Mouse (Mus musculus): Measurements from ENCODE around the gene Mgmt. TPM values are rescaled to one million over a fixed set of nuclear protein-coding genes. Genes with fewer than 3 reads are reported as not detected.

Mgmt gene
- polyA plus RNA-seq, 1 experiment from 2014 or later = 1.6 TPM

DNA sequence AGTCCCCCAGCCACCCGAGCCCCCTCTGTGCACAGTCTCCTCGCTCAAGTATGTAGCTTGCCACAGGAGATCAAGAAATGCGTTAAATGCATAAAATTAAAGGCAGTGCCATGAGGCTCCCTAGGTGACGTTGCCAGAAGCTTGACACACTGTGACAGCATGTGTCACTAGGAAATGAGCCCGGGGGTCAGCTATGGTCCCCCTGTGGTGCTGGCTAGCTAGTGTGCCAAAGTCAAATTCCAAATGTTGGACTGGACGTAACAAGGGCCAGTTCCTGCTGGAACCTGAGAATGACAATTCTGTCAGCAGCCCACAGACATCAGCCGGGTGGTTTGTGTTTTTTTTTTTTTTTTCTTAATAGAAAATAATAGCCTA is 144.5 kb downstream of the Mgmt start:
- Histone ChIP-seq H3K9me3 (replicated peaks) (peaks cover 6% of the 10 kb centered on the region), H3K27ac (no peak overlapping the region), H3K4me1 (peaks cover 36% of the 10 kb centered on the region), H3K36me3 (ENCODE audit: poor library complexity, severe bottlenecking) (no peaks in the 10 kb centered on the region), H3K9ac (no peak overlapping the region), H3K27me3 (peaks cover 17% of the 10 kb centered on the region), H3K4me3 (no peak overlapping the region), H3K4me2 (no peak overlapping the region)
- 61% methylated on average over 7 of the region's 7 CpGs for WGBS
- ATAC-seq = no peak

DNA sequence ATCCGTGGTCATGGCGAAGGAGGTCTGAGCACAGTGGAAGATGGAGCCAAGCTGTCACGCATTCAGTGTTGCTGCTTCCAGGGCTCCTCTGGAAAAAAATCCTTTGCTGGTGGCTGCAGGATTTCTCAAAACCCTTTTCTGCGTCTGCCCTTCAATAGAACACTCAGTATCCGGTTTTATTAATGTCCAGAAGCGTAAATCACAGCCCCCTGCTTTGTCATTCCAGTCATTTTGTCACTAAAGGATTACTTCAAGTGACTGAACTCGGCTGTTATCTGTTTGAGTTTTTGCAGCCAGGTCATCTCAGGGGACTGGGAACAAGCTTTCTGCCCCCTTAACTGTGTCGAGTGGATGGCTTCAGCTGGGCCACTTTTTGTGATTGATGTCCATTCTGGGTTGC is 146.2 kb downstream of the Mgmt start:
- 34% methylated on average over 8 of the region's 8 CpGs for WGBS
- no peak overlapping the region for H3K9ac ChIP-seq
- no peaks in the 10 kb centered on the region for H3K36me3 ChIP-seq (ENCODE audit: poor library complexity, severe bottlenecking)
- ATAC-seq = no peak
- H3K27me3 ChIP-seq = peaks cover 17% of the 10 kb centered on the region
- H3K4me1 ChIP-seq = peaks cover 35% of the 10 kb centered on the region
- H3K27ac ChIP-seq = no peak overlapping the region
- H3K9me3 ChIP-seq (replicated peaks) = no peaks in the 10 kb centered on the region
- no peak overlapping the region for H3K4me3 ChIP-seq
- no peak overlapping the region for H3K4me2 ChIP-seq

- Histone ChIP-seq H3K27me3 (no peaks in the 10 kb centered on the region), H3K4me1 (peaks cover 8% of the 10 kb centered on the region; the same call in 1 of the 2 replicates), H3K4me3 (no peak overlapping the region), H3K4me2 (no peak overlapping the region), H3K9me3 (replicated peaks) (no peaks in the 10 kb centered on the region), H3K36me3 (ENCODE audit: poor library complexity, severe bottlenecking) (no peaks in the 10 kb centered on the region), H3K27ac (no peak overlapping the region), H3K9ac (no peak overlapping the region)
- ATAC-seq = no peak
- WGBS = 91% methylated on average over 4 of the region's 4 CpGs
Observed at GRCm38 (mm10) chr7:137046891-137047290, 152.5 kb downstream of the Mgmt start.

DNA sequence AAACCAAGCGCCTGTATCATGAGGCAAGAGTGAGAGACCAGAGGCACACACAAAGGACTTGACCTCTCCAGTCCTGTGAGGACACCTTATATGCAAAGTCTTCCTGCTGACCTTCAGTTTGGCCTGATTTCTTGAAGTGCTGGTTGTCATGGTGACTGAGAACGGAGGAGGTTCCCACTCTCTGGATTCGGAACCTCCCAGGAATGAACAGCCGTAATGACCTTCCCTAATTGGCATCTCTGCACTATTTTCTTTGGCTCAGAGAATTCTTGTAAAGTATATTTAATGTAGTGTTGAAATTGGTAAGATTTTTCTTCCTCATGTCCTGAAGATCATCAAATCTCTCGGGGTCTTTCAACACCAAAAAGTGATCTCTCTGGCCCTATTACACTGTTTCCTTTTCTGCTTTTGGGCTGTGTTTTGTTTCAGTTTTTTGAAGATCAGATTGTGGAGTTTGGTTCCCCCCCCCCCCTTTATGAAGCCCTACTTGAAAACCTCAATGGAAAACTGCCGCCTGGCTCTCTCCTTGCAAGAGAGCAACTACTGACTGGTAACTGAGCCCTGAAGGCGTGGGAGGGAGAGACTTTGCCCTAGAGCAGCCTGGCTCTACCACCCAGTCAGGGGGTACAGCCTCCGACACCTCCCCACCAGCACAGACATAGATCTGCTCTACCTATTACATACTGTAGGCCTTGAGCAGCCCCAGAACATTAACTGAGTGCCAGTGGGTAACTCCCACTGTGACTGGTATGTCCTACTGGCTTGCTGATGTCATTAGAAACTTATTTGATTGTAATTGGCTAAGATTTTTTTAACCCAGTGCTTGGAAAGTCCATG is 153.9 kb downstream of the Mgmt start:
- H3K27ac ChIP-seq = no peak overlapping the region
- H3K9ac ChIP-seq = no peak overlapping the region
- H3K9me3 ChIP-seq (replicated peaks) = no peaks in the 10 kb centered on the region
- H3K4me3 ChIP-seq = no peak overlapping the region
- no peaks in the 10 kb centered on the region for H3K36me3 ChIP-seq (ENCODE audit: poor library complexity, severe bottlenecking)
- peaks cover 8% of the 10 kb centered on the region; the same call in 1 of the 2 replicates for H3K4me1 ChIP-seq
- 47% methylated on average over 8 of the region's 8 CpGs for WGBS
- 0 out of 2 replicates have a peak, but pooled peaks cover 3% of the 10 kb centered on the region for H3K27me3 ChIP-seq
- no peak overlapping the region for H3K4me2 ChIP-seq
- ATAC-seq = no peak

DNA sequence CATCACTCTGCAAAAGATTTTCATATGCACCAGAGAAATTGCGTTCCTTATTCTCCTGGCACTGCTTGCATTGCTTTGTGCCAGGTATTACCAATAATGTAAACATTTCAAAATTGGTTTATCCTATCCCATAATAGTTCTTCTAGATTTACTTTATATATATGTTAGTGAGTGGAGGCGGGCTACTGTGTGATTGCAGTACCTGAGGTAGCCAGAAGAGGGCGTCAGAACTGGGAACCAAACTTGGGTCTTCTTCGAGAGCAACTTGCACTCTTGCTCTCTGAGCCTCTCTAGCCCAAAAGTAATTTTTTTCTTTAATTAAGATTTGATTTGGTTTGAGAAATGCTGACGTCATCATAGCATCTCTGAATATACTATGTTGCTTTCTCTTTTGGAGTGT is 159.9 kb downstream of the Mgmt start:
- H3K4me3 ChIP-seq = no peak overlapping the region
- ATAC-seq = no peak
- WGBS = 75% methylated on average over 5 of the region's 5 CpGs
- H3K36me3 ChIP-seq (ENCODE audit: poor library complexity, severe bottlenecking) = no peaks in the 10 kb centered on the region
- no peaks in the 10 kb centered on the region for H3K4me1 ChIP-seq
- H3K27me3 ChIP-seq = 0 out of 2 replicates have a peak, but pooled peaks cover 3% of the 10 kb centered on the region
- no peak overlapping the region for H3K4me2 ChIP-seq
- H3K27ac ChIP-seq = no peak overlapping the region
- H3K9ac ChIP-seq = no peak overlapping the region
- 0 out of 2 replicates have a peak, but pooled peaks cover 3% of the 10 kb centered on the region for H3K9me3 ChIP-seq (replicated peaks)

DNA sequence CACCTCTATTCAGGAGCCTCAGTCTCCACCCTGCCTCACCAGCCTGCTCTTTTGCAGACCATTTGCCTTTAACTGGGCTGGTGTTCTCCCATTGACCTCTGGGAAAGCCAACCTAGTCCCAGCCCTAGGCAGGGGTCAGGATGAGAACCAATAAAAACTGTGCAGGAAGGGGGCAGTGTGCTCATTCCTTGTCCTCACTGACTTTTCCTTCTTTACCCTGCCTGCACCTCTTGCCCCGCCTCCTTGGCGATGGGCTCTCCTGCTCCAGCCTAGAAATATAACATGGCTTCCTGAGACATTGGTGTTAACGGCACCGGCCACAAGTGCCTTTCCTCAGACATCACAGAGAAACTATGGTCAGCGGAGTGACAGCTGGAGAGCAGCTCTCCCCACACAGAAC is 161.7 kb downstream of the Mgmt start:
- 63% methylated on average over 5 of the region's 5 CpGs for WGBS
- H3K27me3 ChIP-seq = 0 out of 2 replicates have a peak, but pooled peaks cover 3% of the 10 kb centered on the region

GRCm38 (mm10) chr7:137060488-137060887 is 166.1 kb downstream of the Mgmt start:
- no peak overlapping the region for H3K4me3 ChIP-seq
- no peak overlapping the region for H3K27ac ChIP-seq
- H3K36me3 ChIP-seq (ENCODE audit: poor library complexity, severe bottlenecking) = no peaks in the 10 kb centered on the region
- 42% methylated on average over 3 of the region's 3 CpGs for WGBS
- ATAC-seq = no peak
- H3K9ac ChIP-seq = no peak overlapping the region
- no peaks in the 10 kb centered on the region; the same call in 1 of the 2 replicates for H3K4me1 ChIP-seq
- no peaks in the 10 kb centered on the region for H3K27me3 ChIP-seq
- no peaks in the 10 kb centered on the region for H3K9me3 ChIP-seq (replicated peaks)
- H3K4me2 ChIP-seq = no peak overlapping the region

More for the DNA sequence above, 161.7 kb downstream of the Mgmt start:
- no peak overlapping the region for H3K9ac ChIP-seq
- H3K4me1 ChIP-seq = no peaks in the 10 kb centered on the region
- no peaks in the 10 kb centered on the region for H3K36me3 ChIP-seq (ENCODE audit: poor library complexity, severe bottlenecking)
- H3K27ac ChIP-seq = no peak overlapping the region
- no peak overlapping the region for H3K4me3 ChIP-seq
- H3K9me3 ChIP-seq (replicated peaks) = 0 out of 2 replicates have a peak, but pooled peaks cover 3% of the 10 kb centered on the region
- no peak overlapping the region for H3K4me2 ChIP-seq
- no peak for ATAC-seq

- no peaks in the 10 kb centered on the region for H3K9me3 ChIP-seq (replicated peaks)
- no peak overlapping the region for H3K4me3 ChIP-seq
- H3K4me1 ChIP-seq = no peaks in the 10 kb centered on the region; the same call in 1 of the 2 replicates
- no peak for ATAC-seq
- no peaks in the 10 kb centered on the region for H3K36me3 ChIP-seq (ENCODE audit: poor library complexity, severe bottlenecking)
- no peak overlapping the region for H3K27ac ChIP-seq
- no peaks in the 10 kb centered on the region for H3K27me3 ChIP-seq
- 97% methylated on average over 6 of the region's 6 CpGs for WGBS
- H3K4me2 ChIP-seq = no peak overlapping the region
- H3K9ac ChIP-seq = no peak overlapping the region
Observed at GRCm38 (mm10) chr7:137061109-137061508, 166.7 kb downstream of the Mgmt start.

- Histone ChIP-seq H3K9me3 (replicated peaks) (no peaks in the 10 kb centered on the region), H3K9ac (no peak overlapping the region), H3K36me3 (ENCODE audit: poor library complexity, severe bottlenecking) (no peaks in the 10 kb centered on the region), H3K4me3 (no peak overlapping the region), H3K27ac (no peak overlapping the region), H3K27me3 (no peaks in the 10 kb centered on the region), H3K4me1 (no peaks in the 10 kb centered on the region; the same call in 1 of the 2 replicates), H3K4me2 (no peak overlapping the region)
- no peak for ATAC-seq
- WGBS = 81% methylated on average over 9 of the region's 9 CpGs
Observed at GRCm38 (mm10) chr7:137064255-137064654, 169.8 kb downstream of the Mgmt start.

GRCm38 (mm10) chr7:137065408-137065807 is 171.0 kb downstream of the Mgmt start:
- Histone ChIP-seq H3K27ac (no peak overlapping the region), H3K9ac (no peak overlapping the region), H3K4me1 (no peaks in the 10 kb centered on the region; the same call in 1 of the 2 replicates), H3K4me3 (no peak overlapping the region), H3K27me3 (0 out of 2 replicates have a peak, but pooled peaks cover 3% of the 10 kb centered on the region), H3K36me3 (ENCODE audit: poor library complexity, severe bottlenecking) (no peaks in the 10 kb centered on the region), H3K4me2 (no peak overlapping the region), H3K9me3 (replicated peaks) (no peaks in the 10 kb centered on the region)
- WGBS = 76% methylated on average over 5 of the region's 5 CpGs
- no peak for ATAC-seq

GRCm38 (mm10) chr7:137066211-137066610 is 171.8 kb downstream of the Mgmt start:
- no peak for ATAC-seq
- Histone ChIP-seq H3K4me1 (no peaks in the 10 kb centered on the region; the same call in 1 of the 2 replicates), H3K4me2 (no peak overlapping the region), H3K9me3 (replicated peaks) (no peaks in the 10 kb centered on the region), H3K27me3 (0 out of 2 replicates have a peak, but pooled peaks cover 3% of the 10 kb centered on the region), H3K36me3 (ENCODE audit: poor library complexity, severe bottlenecking) (no peaks in the 10 kb centered on the region), H3K9ac (no peak overlapping the region), H3K27ac (no peak overlapping the region), H3K4me3 (no peak overlapping the region)
- 91% methylated on average over 3 of the region's 3 CpGs for WGBS

- no peak overlapping the region for H3K27ac ChIP-seq
- H3K9ac ChIP-seq = no peak overlapping the region
- H3K36me3 ChIP-seq (ENCODE audit: poor library complexity, severe bottlenecking) = no peaks in the 10 kb centered on the region
- ATAC-seq = no peak
- H3K4me1 ChIP-seq = no peaks in the 10 kb centered on the region; the same call in 1 of the 2 replicates
- no peak overlapping the region for H3K4me3 ChIP-seq
- 0 out of 2 replicates have a peak, but pooled peaks cover 3% of the 10 kb centered on the region for H3K27me3 ChIP-seq
- no peak overlapping the region for H3K4me2 ChIP-seq
- 89% methylated on average over 4 of the region's 4 CpGs for WGBS
- H3K9me3 ChIP-seq (replicated peaks) = no peaks in the 10 kb centered on the region
Observed at GRCm38 (mm10) chr7:137066997-137067396, 172.6 kb downstream of the Mgmt start.
